Mouse (Mus musculus) stomach, embryonic 15.5 days (tissue): ENCODE data around the gene Atg4d. TPM values are rescaled to one million over a fixed set of nuclear protein-coding genes. Genes with fewer than 3 reads are reported as not detected.
"Not testable (repeated sequence)": the region's sequence is repeated elsewhere in the genome, so short reads cannot be mapped to it uniquely, and the experiment has no call there.

Experiments
- ATAC-seq: fragments of 200-750 bp; cut with Nextera tagmentation; 2 replicates; pipeline ENCODE4 v1.8.0; 2017; ENCODE audit warnings: low read depth, moderate number of reproducible peaks, moderate TSS enrichment; ENCODE audit not compliant: insufficient read depth, low FRiP score
- H3K27ac ChIP-seq: fragments of 300-500 bp; sonication (generic); 2 replicates; pipeline ENCODE4 v1.5.1; 2015; ENCODE audit warnings: mild to moderate bottlenecking, inconsistent platforms
- H3K27me3 ChIP-seq: fragments of 300-500 bp; sonication (generic); replicated peaks from 2 replicates; pipeline ENCODE4 v1.6.1; 2015; ENCODE audit warnings: inconsistent platforms
- H3K36me3 ChIP-seq: fragments of 300-500 bp; sonication (generic); 2 replicates; pipeline ENCODE4 v1.6.1; 2015; ENCODE audit warnings: inconsistent platforms
- H3K4me1 ChIP-seq: fragments of 300-500 bp; sonication (generic); 2 replicates; pipeline ENCODE4 v1.6.1; 2015; ENCODE audit warnings: inconsistent platforms
- H3K4me2 ChIP-seq: fragments of 300-500 bp; sonication (generic); 2 replicates; pipeline ENCODE4 v1.6.1; 2015; ENCODE audit warnings: mild to moderate bottlenecking, inconsistent platforms
- H3K4me3 ChIP-seq: fragments of 300-500 bp; sonication (generic); replicated peaks from 2 replicates; pipeline ENCODE4 v1.5.1; 2015; ENCODE audit warnings: inconsistent platforms
- H3K9ac ChIP-seq: fragments of 300-500 bp; sonication (generic); 2 replicates; pipeline ENCODE4 v1.6.1; 2015; ENCODE audit warnings: inconsistent platforms
- H3K9me3 ChIP-seq: fragments of 300-500 bp; sonication (generic); 2 replicates; pipeline ENCODE4 v1.6.1; 2016; ENCODE audit warnings: inconsistent platforms
- WGBS: fragments of 180-500 bp; shearing (Covaris S2); methylation state at CpG from one replicate; pipeline ENCODE4 v1.1.7; 2015; 5-methylcytosine and 5-hydroxymethylcytosine counted together
- polyA plus RNA-seq: library from polyadenylated mRNA; unstranded; fragments of >200 nt; fragmentation: Nextera tagmentation; extraction: Ambion mirVana; gene quantifications from 2 replicates; pipeline ENCODE4 v1.2.1, GENCODE M21; 2015

Atg4d gene
- polyA plus RNA-seq, 1 experiment from 2014 or later: 51.3 TPM

DNA sequence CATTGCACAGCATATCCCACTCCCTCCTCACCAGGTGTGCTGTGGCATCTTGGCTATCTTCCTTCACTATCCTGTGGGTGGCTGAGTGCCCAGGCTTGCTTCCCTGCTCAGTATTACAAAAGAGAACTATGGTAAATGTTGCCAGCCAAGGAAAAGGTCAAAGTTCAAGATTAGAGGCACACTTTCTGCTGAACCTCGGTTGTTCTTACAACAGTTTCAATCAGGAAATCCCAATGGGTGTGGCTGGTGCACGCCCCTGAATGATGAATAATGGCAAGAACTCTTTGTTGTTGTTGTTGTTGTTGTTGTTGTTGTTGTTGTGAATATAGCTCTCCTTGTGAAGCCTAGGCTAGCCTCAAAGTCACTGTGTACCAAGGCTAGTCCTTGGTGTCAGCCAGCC lies 3.3 kb upstream of the Atg4d start:
- H3K9ac ChIP-seq: no peak overlapping the region
- H3K27ac ChIP-seq: no peak overlapping the region
- H3K4me1 ChIP-seq: peaks cover 18% of the 10 kb centered on the region
- peaks cover 1% of the 10 kb centered on the region; the same call in 1 of the 2 replicates for H3K36me3 ChIP-seq
- no peak for ATAC-seq
- H3K9me3 ChIP-seq: no peaks in the 10 kb centered on the region
- no peak overlapping the region for H3K4me3 ChIP-seq
- H3K27me3 ChIP-seq: no peaks in the 10 kb centered on the region
- no peak overlapping the region for H3K4me2 ChIP-seq
- WGBS: 41% methylated on average over 2 of the region's 2 CpGs

DNA sequence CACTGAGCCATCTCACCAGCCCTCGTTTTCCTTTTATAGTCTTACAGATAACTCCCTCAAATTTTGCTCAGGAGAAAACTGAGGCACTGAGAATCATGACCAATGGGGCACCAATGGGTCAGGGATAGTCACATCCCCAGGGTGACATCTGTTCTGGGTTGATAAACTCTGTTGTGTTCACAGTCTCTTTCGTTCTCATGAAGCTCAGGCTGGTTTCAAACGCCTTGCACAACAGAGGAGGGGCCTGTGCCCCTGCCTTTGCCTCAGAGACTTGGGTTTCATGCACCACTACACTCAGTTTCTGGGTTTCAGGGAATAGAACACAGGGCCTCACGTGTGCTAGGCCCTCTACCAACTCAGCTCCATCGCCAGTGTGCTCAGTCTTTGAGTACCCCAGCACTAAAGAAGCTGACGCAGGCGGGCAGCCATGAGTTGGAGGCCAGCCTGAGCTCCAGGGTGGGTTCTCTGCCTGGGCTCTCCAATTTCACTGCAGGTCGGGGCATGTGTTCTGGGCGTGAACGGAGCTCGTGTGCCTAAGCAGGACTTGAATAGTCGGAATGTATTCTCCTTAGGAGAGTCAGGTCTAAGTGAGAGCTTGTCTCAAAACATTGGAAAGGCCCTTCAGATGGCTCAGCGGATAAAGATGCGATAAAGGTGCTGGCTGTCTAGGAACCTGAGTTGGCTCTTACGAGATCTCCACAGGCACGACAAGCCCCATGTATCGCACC lies 657 bp upstream of the Atg4d start:
- WGBS: 15% methylated on average over 17 of the region's 17 CpGs
- peak overlapping the region; percentile 83 for H3K27ac ChIP-seq
- H3K9me3 ChIP-seq: no peaks in the 10 kb centered on the region
- peak; percentile 46 for ATAC-seq
- H3K4me1 ChIP-seq: peaks cover 19% of the 10 kb centered on the region
- peak overlapping the region; percentile 62 for H3K4me2 ChIP-seq
- H3K36me3 ChIP-seq: peaks cover 18% of the 10 kb centered on the region
- no peak overlapping the region for H3K9ac ChIP-seq
- no peaks in the 10 kb centered on the region for H3K27me3 ChIP-seq
- H3K4me3 ChIP-seq: peak overlapping the region; percentile 88

DNA sequence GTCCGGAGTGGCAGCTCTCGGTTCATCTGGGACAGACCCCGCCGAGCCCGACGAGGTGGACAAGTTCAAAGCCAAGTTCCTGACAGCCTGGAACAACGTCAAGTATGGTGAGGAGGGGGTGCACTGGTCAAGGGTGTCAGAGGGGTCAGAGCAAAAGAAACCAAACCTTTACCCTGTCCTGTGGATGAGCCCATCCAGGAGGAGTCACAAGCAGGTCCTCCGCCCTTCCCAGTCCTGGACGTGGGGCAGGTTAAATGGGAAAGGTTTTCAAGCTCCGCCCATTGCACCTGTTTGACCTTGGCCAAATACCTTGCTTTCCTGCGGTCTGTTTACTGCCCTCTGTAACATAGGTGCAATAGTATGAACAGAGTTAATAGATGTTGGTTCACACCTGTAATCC lies 518 bp downstream of the Atg4d start:
- Histone ChIP-seq H3K4me3 (peak overlapping the region; percentile 88), H3K27ac (peak overlapping the region; percentile 83), H3K9ac (peak overlapping the region; percentile 84), H3K36me3 (peaks cover 21% of the 10 kb centered on the region), H3K27me3 (no peaks in the 10 kb centered on the region), H3K4me2 (peak overlapping the region; percentile 62), H3K4me1 (peaks cover 19% of the 10 kb centered on the region), H3K9me3 (no peaks in the 10 kb centered on the region)
- WGBS: 4% methylated on average over 11 of the region's 11 CpGs
- 0 out of 2 replicates have a peak, but pooled peaks have one; percentile 16 for ATAC-seq

DNA sequence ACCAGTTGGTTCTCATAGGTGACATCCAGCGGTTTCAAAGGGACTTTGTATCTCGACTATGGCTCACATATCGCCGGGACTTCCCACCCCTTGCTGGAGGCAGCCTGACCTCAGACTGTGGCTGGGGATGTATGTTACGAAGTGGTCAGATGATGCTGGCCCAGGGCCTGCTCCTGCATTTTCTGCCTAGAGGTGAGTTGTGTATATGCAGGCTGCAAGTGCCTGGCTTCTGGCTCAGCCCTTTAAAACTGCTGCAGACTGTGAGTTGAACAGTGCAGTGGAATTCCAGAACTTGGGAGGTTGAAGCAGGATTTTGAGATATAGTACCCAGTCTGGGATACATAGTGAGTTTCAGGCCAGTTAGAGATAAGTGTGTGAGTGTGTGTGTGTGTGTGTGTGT lies 1.8 kb downstream of the Atg4d start:
- H3K27ac ChIP-seq: no peak overlapping the region
- H3K4me3 ChIP-seq: peak overlapping the region; percentile 88; the same call in 1 of the 2 replicates
- H3K27me3 ChIP-seq: no peaks in the 10 kb centered on the region
- H3K4me2 ChIP-seq: peak overlapping the region; percentile 62; the same call in 1 of the 2 replicates
- 86% methylated on average over 5 of the region's 5 CpGs for WGBS
- H3K9me3 ChIP-seq: no peaks in the 10 kb centered on the region
- H3K4me1 ChIP-seq: peaks cover 19% of the 10 kb centered on the region
- ATAC-seq: no peak
- H3K9ac ChIP-seq: no peak overlapping the region
- peaks cover 29% of the 10 kb centered on the region for H3K36me3 ChIP-seq

DNA sequence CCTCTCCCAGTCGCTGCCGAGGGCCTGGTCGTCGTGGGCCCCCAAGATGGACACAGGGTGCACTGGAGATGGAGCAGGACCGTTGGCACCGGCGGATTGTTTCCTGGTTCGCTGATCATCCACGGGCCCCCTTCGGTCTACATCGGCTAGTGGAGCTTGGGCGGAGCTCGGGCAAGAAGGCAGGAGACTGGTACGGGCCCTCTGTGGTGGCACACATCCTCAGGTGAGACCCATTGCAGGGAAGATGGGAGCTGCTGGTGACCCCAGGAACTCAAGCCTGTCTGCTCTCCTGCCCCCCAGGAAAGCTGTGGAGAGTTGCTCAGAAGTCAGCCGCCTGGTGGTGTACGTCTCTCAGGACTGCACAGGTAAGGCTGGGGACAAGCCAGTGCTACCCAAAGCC lies 3.2 kb downstream of the Atg4d start:
- H3K9ac ChIP-seq: no peak overlapping the region
- H3K4me1 ChIP-seq: peaks cover 19% of the 10 kb centered on the region
- H3K27me3 ChIP-seq: no peaks in the 10 kb centered on the region
- no peak overlapping the region for H3K27ac ChIP-seq
- peaks cover 42% of the 10 kb centered on the region for H3K36me3 ChIP-seq
- H3K4me3 ChIP-seq: no peak overlapping the region
- H3K4me2 ChIP-seq: no peak overlapping the region
- no peak for ATAC-seq
- 93% methylated on average over 16 of the region's 16 CpGs for WGBS
- H3K9me3 ChIP-seq: no peaks in the 10 kb centered on the region

DNA sequence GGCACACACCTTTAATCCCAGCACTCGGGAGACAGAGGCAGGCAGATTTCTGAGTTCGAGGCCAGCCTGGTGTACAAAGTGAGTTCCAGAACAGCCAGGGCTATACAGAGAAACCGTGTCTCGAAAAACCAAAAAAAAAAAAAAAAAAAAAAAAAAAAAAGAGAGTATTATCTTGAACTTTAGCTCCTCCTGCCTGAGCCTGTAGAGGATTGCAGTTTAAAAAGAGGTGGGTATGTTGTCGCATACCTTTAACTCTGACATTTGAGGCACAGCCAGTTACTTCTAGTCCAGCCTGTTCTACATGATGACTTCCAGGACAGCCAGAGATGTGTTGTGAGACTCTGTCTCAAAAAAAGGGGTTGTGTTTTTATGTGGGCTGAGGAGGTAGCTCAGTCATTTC lies 4.5 kb downstream of the Atg4d start:
- not testable (repeated sequence) for H3K4me3 ChIP-seq, H3K4me2 ChIP-seq, ATAC-seq, H3K9me3 ChIP-seq, H3K27me3 ChIP-seq, H3K9ac ChIP-seq, H3K27ac ChIP-seq
- Histone ChIP-seq H3K36me3 (peaks cover 53% of the 10 kb centered on the region), H3K4me1 (peaks cover 15% of the 10 kb centered on the region)
- WGBS: 70% methylated on average over 5 of the region's 5 CpGs

DNA sequence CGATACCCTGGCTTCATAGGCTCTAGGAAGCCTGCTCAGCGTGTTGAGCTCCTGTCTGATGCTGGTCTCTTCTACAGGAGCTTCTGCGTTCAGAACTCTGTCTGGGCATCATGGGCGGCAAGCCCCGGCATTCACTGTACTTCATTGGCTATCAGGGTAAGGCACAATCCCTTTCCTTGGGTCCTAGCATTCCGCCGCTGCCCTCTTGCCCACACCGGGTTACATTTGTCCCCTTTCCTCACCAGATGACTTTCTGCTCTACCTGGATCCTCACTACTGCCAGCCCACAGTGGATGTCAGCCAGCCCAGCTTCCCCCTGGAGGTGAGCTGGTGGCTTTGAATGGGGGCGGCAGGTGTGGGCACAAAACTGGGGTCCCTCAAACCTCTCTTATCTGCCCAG lies 7.3 kb downstream of the Atg4d start:
- no peak overlapping the region for H3K27ac ChIP-seq
- no peak overlapping the region for H3K4me2 ChIP-seq
- H3K27me3 ChIP-seq: no peaks in the 10 kb centered on the region
- no peak overlapping the region for H3K4me3 ChIP-seq
- ATAC-seq: no peak
- no peak overlapping the region for H3K9ac ChIP-seq
- H3K9me3 ChIP-seq: no peaks in the 10 kb centered on the region
- 87% methylated on average over 9 of the region's 9 CpGs for WGBS
- no peaks in the 10 kb centered on the region for H3K4me1 ChIP-seq
- H3K36me3 ChIP-seq: peaks cover 69% of the 10 kb centered on the region

DNA sequence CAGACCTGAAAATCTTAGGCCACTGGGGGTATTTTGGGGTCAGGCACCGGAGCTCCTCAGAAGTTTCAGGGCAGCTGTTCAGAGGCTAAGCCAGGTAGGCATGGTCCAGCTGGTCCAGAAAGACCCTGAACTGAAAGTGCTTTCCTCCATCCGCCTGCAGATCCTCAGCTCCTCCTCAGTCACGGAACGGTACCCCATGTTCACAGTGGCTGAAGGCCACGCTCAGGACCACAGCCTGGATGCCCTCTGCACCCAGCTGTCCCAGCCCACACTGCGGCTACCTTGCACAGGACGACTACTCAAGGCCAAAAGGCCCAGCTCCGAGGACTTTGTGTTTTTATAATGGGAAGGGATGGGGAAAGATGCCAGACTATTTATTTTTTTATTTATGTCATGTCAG lies 8.0 kb downstream of the Atg4d start:
- Histone ChIP-seq H3K27ac (no peak overlapping the region), H3K4me2 (no peak overlapping the region), H3K4me3 (no peak overlapping the region), H3K27me3 (no peaks in the 10 kb centered on the region), H3K36me3 (peaks cover 74% of the 10 kb centered on the region), H3K9me3 (no peaks in the 10 kb centered on the region), H3K9ac (no peak overlapping the region), H3K4me1 (no peaks in the 10 kb centered on the region)
- no peak for ATAC-seq
- WGBS: 83% methylated on average over 8 of the region's 8 CpGs

DNA sequence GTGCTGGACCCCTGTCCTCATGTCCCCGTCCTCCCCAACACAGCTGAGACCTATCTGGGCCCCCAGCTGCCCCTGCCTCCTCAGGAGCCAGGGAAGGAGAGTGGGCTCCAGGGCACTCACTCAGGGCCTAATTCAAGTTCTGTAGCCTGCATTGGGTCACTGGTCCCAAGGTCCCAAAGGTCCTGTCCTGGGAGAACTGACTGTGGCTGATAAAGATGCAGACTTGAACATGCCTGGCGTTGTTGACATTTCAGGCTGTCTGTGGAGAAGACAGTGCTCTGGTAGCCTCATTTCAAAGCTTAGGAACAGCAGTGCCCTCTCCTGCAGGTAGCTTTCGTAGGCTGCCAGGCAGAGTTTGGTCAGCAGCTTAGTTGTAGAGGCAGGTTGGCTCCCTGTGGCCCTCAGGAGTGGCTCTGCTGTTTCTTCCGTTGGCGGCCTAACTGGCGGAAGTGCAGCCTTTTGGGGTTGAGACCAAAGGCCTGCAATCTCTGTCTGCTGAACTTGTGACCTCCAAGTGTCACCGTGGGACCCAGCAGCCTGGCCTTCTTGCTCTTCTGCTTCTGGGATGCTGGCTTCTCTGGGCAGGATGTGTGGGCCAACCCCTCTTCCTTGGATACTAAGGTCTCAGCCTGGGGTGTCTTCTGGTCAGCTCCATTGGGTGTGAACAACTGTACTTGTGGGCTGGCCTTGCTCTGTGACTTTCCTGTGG lies 8.6 kb downstream of the Atg4d start:
- 81% methylated on average over 7 of the region's 7 CpGs for WGBS
- H3K36me3 ChIP-seq: peaks cover 69% of the 10 kb centered on the region

DNA sequence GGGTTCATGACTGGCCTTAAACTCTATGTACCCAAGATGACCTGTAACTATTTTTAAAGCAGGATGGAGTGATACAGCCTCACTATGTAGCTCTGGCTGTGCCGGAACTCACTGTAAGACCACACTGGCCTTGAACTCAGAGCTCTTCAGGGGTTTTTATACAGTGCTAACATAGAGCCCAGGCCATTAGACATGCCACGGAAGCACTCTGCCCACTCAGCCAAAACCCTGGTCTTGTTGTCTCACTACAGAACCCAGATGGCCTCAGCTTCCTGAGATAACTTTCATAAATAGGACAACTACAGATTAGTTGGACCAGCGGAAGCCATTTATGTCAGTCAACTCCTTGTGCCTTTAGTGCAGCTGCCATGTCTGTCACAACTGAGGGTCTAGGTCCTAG lies 9.2 kb downstream of the Atg4d start:
- WGBS: 90% methylated on average over 3 of the region's 3 CpGs
- no peaks in the 10 kb centered on the region for H3K9me3 ChIP-seq
- H3K4me2 ChIP-seq: no peak overlapping the region
- no peak overlapping the region for H3K9ac ChIP-seq
- no peak overlapping the region for H3K27ac ChIP-seq
- H3K4me3 ChIP-seq: no peak overlapping the region
- no peaks in the 10 kb centered on the region for H3K4me1 ChIP-seq
- peaks cover 70% of the 10 kb centered on the region for H3K36me3 ChIP-seq
- ATAC-seq: no peak
- no peaks in the 10 kb centered on the region for H3K27me3 ChIP-seq

More for the DNA sequence above, 8.6 kb downstream of the Atg4d start:
- H3K9ac ChIP-seq: no peak overlapping the region
- H3K9me3 ChIP-seq: no peaks in the 10 kb centered on the region
- H3K4me1 ChIP-seq: no peaks in the 10 kb centered on the region
- ATAC-seq: no peak
- no peak overlapping the region for H3K4me2 ChIP-seq
- no peak overlapping the region for H3K4me3 ChIP-seq
- no peaks in the 10 kb centered on the region for H3K27me3 ChIP-seq
- H3K27ac ChIP-seq: no peak overlapping the region

DNA sequence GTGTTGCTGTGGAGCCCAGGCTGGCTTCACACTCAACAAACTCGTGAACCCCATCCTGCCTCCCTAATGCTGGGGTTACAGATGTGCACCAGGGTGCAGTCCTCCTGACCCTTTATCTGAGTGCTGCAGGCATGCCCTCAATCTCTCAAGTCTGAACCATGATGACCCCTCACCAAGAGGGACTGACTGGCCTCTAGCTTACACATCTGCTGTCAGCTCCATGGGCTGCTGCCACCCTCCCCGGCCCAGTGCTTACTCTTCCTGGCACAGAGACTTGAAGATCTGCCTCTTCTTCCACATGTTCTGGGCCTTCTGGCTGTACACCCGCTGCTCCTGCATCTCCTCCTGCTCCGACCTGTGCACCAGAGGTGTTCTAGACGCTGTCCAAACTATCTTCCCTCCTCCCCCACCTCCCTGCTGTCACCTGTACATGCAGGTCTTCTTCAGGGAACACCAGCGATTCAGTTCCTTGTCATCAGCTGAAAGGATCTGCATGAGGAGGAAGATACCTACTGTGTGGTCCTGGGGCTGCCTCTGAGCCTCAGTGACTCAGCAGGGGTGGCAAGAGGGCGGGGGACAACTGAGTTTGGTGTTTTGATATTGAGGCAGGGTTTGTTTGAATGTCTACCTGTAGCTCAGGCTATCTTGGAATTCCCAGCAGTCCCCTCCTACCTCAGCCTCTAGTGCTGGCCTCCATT lies 10.1 kb downstream of the Atg4d start:
- Histone ChIP-seq H3K4me3 (no peak overlapping the region), H3K4me1 (no peaks in the 10 kb centered on the region), H3K9ac (no peak overlapping the region), H3K27ac (no peak overlapping the region), H3K36me3 (peaks cover 77% of the 10 kb centered on the region), H3K4me2 (no peak overlapping the region), H3K9me3 (no peaks in the 10 kb centered on the region), H3K27me3 (no peaks in the 10 kb centered on the region)
- WGBS: 76% methylated on average over 7 of the region's 7 CpGs
- ATAC-seq: no peak

DNA sequence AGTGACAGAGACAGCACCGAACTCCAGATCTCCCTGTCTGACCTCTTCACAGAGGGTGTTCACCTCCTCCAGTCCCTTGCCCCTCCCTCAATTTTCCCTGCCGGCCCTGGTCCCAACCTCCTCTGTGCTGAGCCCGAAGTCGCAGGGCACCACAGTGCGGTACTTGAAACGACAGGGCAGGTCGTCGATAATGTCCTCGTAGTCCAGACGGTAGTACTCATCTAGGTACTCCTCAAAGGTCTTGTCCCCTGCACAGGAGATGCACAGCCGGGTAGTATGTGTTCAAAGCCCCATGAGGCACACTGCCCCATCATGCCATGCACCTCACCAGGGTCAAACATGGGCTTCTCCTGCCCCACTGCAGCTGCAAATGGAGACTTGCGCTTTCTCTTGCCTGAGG lies 10.6 kb downstream of the Atg4d start:
- H3K4me3 ChIP-seq: no peak overlapping the region
- H3K27ac ChIP-seq: no peak overlapping the region
- no peaks in the 10 kb centered on the region for H3K27me3 ChIP-seq
- WGBS: 84% methylated on average over 12 of the region's 12 CpGs
- ATAC-seq: no peak
- no peaks in the 10 kb centered on the region for H3K4me1 ChIP-seq
- no peak overlapping the region for H3K4me2 ChIP-seq
- no peak overlapping the region for H3K9ac ChIP-seq
- H3K36me3 ChIP-seq: peaks cover 76% of the 10 kb centered on the region
- H3K9me3 ChIP-seq: no peaks in the 10 kb centered on the region
